Mouse (Mus musculus): ENCODE data around the gene Rps27a.

Gene Rps27a

GRCm38 (mm10) chr11:29512818-29513535, 34.9 kb downstream of the Rps27a start:
- DNase-seq (ENCODE audit: low spot score): no peak

GRCm38 (mm10) chr11:29509421-29509820, 38.5 kb downstream of the Rps27a start:
- no peak for DNase-seq (ENCODE audit: low spot score)

GRCm38 (mm10) chr11:29504899-29505625, 42.8 kb downstream of the Rps27a start:
- no peak for DNase-seq (ENCODE audit: low spot score)

- DNase-seq (ENCODE audit: low spot score): no peak
Observed at GRCm38 (mm10) chr11:29503948-29504893, 43.7 kb downstream of the Rps27a start.

- DNase-seq (ENCODE audit: low spot score): no peak
Observed at GRCm38 (mm10) chr11:29496962-29497361, 50.9 kb downstream of the Rps27a start.
